Mouse (Mus musculus): ENCODE data around the gene Pgd.

DNA sequence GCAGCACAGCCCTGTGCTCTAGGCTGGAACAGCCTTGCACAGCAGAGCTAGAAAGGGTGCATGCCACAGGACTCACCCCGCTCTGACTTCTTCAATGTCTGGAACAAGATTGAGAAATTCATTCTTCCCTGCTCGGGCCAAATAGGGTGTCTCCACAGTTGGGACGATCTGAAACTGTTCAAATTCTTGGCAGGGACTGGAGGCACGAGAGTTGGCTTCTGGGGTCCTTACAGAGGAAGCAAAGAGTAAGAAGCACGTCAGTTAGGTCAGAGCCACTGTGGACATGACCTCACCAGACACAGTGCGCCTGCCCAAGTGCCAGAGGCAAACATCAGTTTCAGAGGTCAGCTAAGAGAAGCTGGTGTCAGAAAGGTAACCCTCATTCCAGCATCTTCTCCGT, 15.6 kb upstream of the Pgd start:
- TF ChIP-seq CTCF (conservative IDR thresholded peaks at IDR 0.05; ENCODE audit: low read length) (no peak), POU5F1 (IDR thresholded peaks at IDR 0.05; ENCODE audit: borderline replicate concordance, low read length) (no peak)
